Mouse (Mus musculus) heart, adult 2 months (tissue): ENCODE data around the gene L1td1. TPM values are rescaled to one million over a fixed set of nuclear protein-coding genes. Genes with fewer than 3 reads are reported as not detected.
A peak's percentile ranks its signal among the peaks of the same experiment; 100 is the strongest.

Experiments
- DNase-seq, 2 experiments: peaks; one replicate each; pipeline ENCODE4 v3.0.0; 2021
- H3K27ac ChIP-seq: fragments of 200-600 bp; 2 replicates; pipeline ENCODE4 v1.8.1; 2022
- H3K27me3 ChIP-seq: fragments of 200-500 bp; 2 replicates; pipeline ENCODE4 v1.6.1; 2012; ENCODE audit warnings: mild to moderate bottlenecking, low read length, inconsistent platforms, mixed read lengths; ENCODE audit not compliant: control insufficient read depth, insufficient read depth
- H3K36me3 ChIP-seq: fragments of 200-500 bp; 2 replicates; pipeline ENCODE4 v1.6.1; 2012; ENCODE audit warnings: low read length, inconsistent platforms; ENCODE audit not compliant: control insufficient read depth, insufficient read depth
- H3K4me1 ChIP-seq: fragments of 200-500 bp; 2 replicates; pipeline ENCODE4 v1.6.1; 2011; ENCODE audit warnings: low read length; ENCODE audit not compliant: control insufficient read depth, insufficient read depth
- H3K4me3 ChIP-seq: fragments of 200-600 bp; 2 replicates; pipeline ENCODE4 v1.8.1; 2022
- H3K79me2 ChIP-seq: fragments of 200-500 bp; replicated peaks from 2 replicates; pipeline ENCODE4 v1.6.1; 2012; ENCODE audit warnings: mild to moderate bottlenecking, inconsistent platforms, low read length, moderate library complexity, mixed read lengths; ENCODE audit not compliant: control insufficient read depth, insufficient read depth
- H3K9ac ChIP-seq: fragments of 200-500 bp; 2 replicates; pipeline ENCODE4 v1.6.1; 2012; ENCODE audit warnings: low read depth, mild to moderate bottlenecking, control low read depth, inconsistent platforms, low read length, mixed read lengths
- CTCF ChIP-seq: fragments of 200-600 bp; IDR thresholded peaks from 2 replicates; pipeline ENCODE4 v1.8.1; 2022; ENCODE audit warnings: antibody characterized with exemption, mild to moderate bottlenecking, moderate library complexity
- EP300 ChIP-seq: fragments of 200-500 bp; IDR thresholded peaks from 2 replicates; pipeline ENCODE4 v1.6.1; 2011; ENCODE audit warnings: low read depth, low read length, control low read depth; ENCODE audit not compliant: insufficient read depth
- POLR2A ChIP-seq: fragments of 200-500 bp; IDR thresholded peaks from 2 replicates; pipeline ENCODE4 v1.6.1; 2011; ENCODE audit warnings: mild to moderate bottlenecking, low read depth, low read length, control low read depth; ENCODE audit not compliant: insufficient read depth
- WGBS: fragments of 180-500 bp; shearing (Covaris S2); methylation state at CpG from one replicate; pipeline ENCODE4 v1.1.7; 2018; 5-methylcytosine and 5-hydroxymethylcytosine counted together
- intact Hi-C: fragments of 180-260 bp; cut with DNase I; formaldehyde crosslinking; loops from one replicate; pipeline ENCODE4 v1.15.1; 2025
- polyA plus RNA-seq: library from polyadenylated mRNA; depleted of rRNA; stranded (reverse); fragments of >200 nt; gene quantifications from 2 replicates; pipeline ENCODE4 v1.2.3, GENCODE M21; 2012
- total RNA-seq, 2 experiments: library from RNA; stranded (reverse); gene quantifications; 2 replicates each; pipeline ENCODE4 v1.2.3; 2021

L1td1 gene
- total and polyA plus RNA-seq, 3 experiments: 0.20 TPM; not detected in 2

GRCm38 (mm10) chr4:98693465-98694185, 32.9 kb upstream of the L1td1 start:
- 31% methylated on average over 9 of the region's 9 CpGs for WGBS
- no peak for TF ChIP-seq POLR2A
- no peak for TF ChIP-seq CTCF
- TF ChIP-seq EP300: no peak
- intact Hi-C loops: no loop called here
- H3K36me3 ChIP-seq: no peaks in the 10 kb centered on the region
- no peak overlapping the region for H3K9ac ChIP-seq
- no peak overlapping the region for H3K4me3 ChIP-seq
- H3K79me2 ChIP-seq: no peaks in the 10 kb centered on the region
- no peak overlapping the region for H3K27ac ChIP-seq
- no peaks in the 10 kb centered on the region for H3K4me1 ChIP-seq
- no peaks in the 10 kb centered on the region for H3K27me3 ChIP-seq
- no peak for DNase-seq

- DNase-seq: no peak
- TF ChIP-seq EP300: no peak
- TF ChIP-seq CTCF: no peak
- no peak for TF ChIP-seq POLR2A
- intact Hi-C loops: no loop called here
- Histone ChIP-seq H3K4me1 (no peaks in the 10 kb centered on the region), H3K27ac (no peak overlapping the region), H3K4me3 (no peak overlapping the region), H3K27me3 (no peaks in the 10 kb centered on the region), H3K9ac (no peak overlapping the region), H3K36me3 (no peaks in the 10 kb centered on the region), H3K79me2 (no peaks in the 10 kb centered on the region)
- 83% methylated on average over 4 of the region's 4 CpGs for WGBS
These were observed 28.6 kb upstream of the L1td1 start for GRCm38 (mm10) chr4:98697932-98698331.

GRCm38 (mm10) chr4:98698921-98699320, 27.6 kb upstream of the L1td1 start:
- Histone ChIP-seq H3K27ac (no peak overlapping the region), H3K79me2 (no peaks in the 10 kb centered on the region), H3K36me3 (no peaks in the 10 kb centered on the region), H3K4me1 (no peaks in the 10 kb centered on the region), H3K4me3 (no peak overlapping the region), H3K27me3 (no peaks in the 10 kb centered on the region), H3K9ac (no peak overlapping the region)
- no peak for DNase-seq
- intact Hi-C loops: no loop called here
- no peak for TF ChIP-seq EP300
- no peak for TF ChIP-seq CTCF
- no peak for TF ChIP-seq POLR2A
- 53% methylated on average over 3 of the region's 3 CpGs for WGBS

GRCm38 (mm10) chr4:98700156-98700555, 26.4 kb upstream of the L1td1 start:
- intact Hi-C loops: no loop called here

GRCm38 (mm10) chr4:98702201-98702894, 24.2 kb upstream of the L1td1 start:
- TF ChIP-seq POLR2A (no peak), EP300 (0 out of 2 replicates have a peak, but pooled peaks have one; percentile 38), CTCF (peak; percentile 86)
- no peak overlapping the region for H3K27ac ChIP-seq
- H3K36me3 ChIP-seq: no peaks in the 10 kb centered on the region
- H3K79me2 ChIP-seq: no peaks in the 10 kb centered on the region
- intact Hi-C loops: loop anchor here (1.0 kb wide), 1 partner anchor 157 kb away; no protein-coding TSS in a partner anchor
- 32% methylated on average over 12 of the region's 12 CpGs for WGBS
- no peaks in the 10 kb centered on the region for H3K4me1 ChIP-seq
- DNase-seq: peak; percentile 54 to 72
- no peaks in the 10 kb centered on the region for H3K27me3 ChIP-seq
- H3K4me3 ChIP-seq: no peak overlapping the region
- H3K9ac ChIP-seq: no peak overlapping the region

More at GRCm38 (mm10) chr4:98700156-98700555, 26.4 kb upstream of the L1td1 start:
- no peaks in the 10 kb centered on the region for H3K4me1 ChIP-seq
- H3K9ac ChIP-seq: no peak overlapping the region
- no peak overlapping the region for H3K4me3 ChIP-seq
- 93% methylated on average over 3 of the region's 3 CpGs for WGBS
- H3K79me2 ChIP-seq: no peaks in the 10 kb centered on the region
- DNase-seq: no peak
- no peaks in the 10 kb centered on the region for H3K36me3 ChIP-seq
- no peak for TF ChIP-seq EP300
- TF ChIP-seq POLR2A: no peak
- no peak for TF ChIP-seq CTCF
- H3K27me3 ChIP-seq: no peaks in the 10 kb centered on the region
- no peak overlapping the region for H3K27ac ChIP-seq

- no peak for TF ChIP-seq EP300
- no peak for TF ChIP-seq POLR2A
- TF ChIP-seq CTCF: no peak
- no peak for DNase-seq
- no peaks in the 10 kb centered on the region for H3K36me3 ChIP-seq
- WGBS: 93% methylated on average over 8 of the region's 8 CpGs
- H3K79me2 ChIP-seq: no peaks in the 10 kb centered on the region
- no peaks in the 10 kb centered on the region for H3K4me1 ChIP-seq
- H3K27me3 ChIP-seq: no peaks in the 10 kb centered on the region
- no peak overlapping the region for H3K9ac ChIP-seq
- no peak overlapping the region for H3K27ac ChIP-seq
- intact Hi-C loops: no loop called here
- H3K4me3 ChIP-seq: no peak overlapping the region
These were observed 15.6 kb upstream of the L1td1 start for GRCm38 (mm10) chr4:98710891-98711290.
